Mouse (Mus musculus): ENCODE data around the gene Pus10.
"Not testable (repeated sequence)": the region's sequence is repeated elsewhere in the genome, so short reads cannot be mapped to it uniquely, and the experiment has no call there.

- not testable (repeated sequence) for TF ChIP-seq GATA1 (IDR thresholded peaks at IDR 0.05; ENCODE audit: borderline replicate concordance, low read length); FLI1 (IDR thresholded peaks at IDR 0.05; ENCODE audit: low read length)
These were observed 101.9 kb downstream of the Pus10 start for GRCm38 (mm10) chr11:23767369-23767768.

All from megakaryocyte, embryonic 14.5 days (primary cell).